Mouse (Mus musculus): ENCODE data around the gene Emp2.
"Not testable (repeated sequence)": the region's sequence is repeated elsewhere in the genome, so short reads cannot be mapped to it uniquely, and the experiment has no call there.

Gene Emp2

GRCm38 (mm10) chr16:10316493-10317196 lies 2.9 kb upstream of the Emp2 start:
- no peak for DNase-seq

GRCm38 (mm10) chr16:10313226-10313625 lies 542 bp downstream of the Emp2 start:
- DNase-seq = no peak

GRCm38 (mm10) chr16:10311989-10312388 lies 1.8 kb downstream of the Emp2 start:
- no peak for DNase-seq

- no peak for DNase-seq
Measured at GRCm38 (mm10) chr16:10311086-10311485, 2.7 kb downstream of the Emp2 start.

DNA sequence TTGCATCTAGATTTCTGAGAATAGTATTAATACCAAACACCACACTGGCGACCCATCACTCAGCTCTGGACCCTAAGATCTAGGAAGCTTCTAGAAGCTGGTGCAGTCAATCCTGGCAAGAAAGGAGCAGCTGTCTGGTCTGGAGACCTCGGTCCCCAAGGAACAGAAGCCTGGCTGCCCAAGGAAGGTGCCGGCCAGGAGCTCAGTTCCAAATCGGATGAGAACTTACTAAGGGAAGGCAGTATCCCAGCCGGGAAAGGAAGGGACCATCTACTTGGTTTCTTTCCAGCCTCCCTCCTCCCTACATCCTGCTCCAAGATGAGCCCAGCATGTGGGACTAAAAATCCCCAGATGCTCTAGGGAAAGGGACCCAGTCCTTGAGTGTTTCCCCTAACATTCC lies 3.3 kb downstream of the Emp2 start:
- no peak for DNase-seq

GRCm38 (mm10) chr16:10307351-10307750 lies 6.4 kb downstream of the Emp2 start:
- no peak for DNase-seq

DNA sequence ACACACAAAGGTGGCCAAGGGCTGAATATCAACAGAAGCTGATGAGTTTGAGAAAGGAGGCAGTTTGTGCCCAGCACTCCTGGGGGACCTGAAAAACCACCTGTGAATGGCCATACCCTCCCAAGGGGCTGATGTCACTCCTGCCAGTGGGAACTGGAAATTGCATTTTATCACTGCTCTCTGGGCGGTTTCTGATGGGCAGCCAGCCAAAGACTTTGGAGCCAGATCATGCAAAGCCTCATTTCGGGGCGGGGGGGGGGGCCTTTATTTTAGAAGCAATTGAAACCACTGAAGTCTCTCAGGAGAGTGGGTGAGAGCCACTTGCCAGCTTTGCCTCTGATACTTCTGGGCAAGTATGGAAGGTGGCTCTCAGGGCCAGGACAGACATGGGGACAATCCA lies 7.7 kb downstream of the Emp2 start:
- DNase-seq = no peak

- no peak for DNase-seq
Measured at GRCm38 (mm10) chr16:10301337-10301736, 12.4 kb downstream of the Emp2 start.

- no peak for DNase-seq
Measured at GRCm38 (mm10) chr16:10300231-10301186, 13.3 kb downstream of the Emp2 start.

DNA sequence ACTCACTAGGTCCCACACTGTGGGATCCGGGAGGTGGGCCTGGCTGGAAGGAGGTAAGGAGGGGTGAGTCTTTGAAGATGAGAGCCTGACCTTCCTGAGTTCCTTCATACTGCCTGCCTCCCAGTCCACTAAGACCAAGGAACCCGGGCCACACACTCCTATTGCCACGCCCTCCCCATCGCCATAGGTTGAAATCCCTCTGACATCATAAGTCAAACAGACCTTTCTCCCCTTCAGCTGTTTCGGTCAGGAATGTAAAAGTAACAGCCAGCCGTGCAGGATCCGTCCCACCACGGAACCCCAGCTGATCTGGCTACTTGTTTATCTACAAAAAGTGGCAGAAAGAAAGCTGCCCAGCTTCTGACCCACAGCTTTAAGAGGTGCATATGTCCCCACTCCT lies 14.1 kb downstream of the Emp2 start:
- DNase-seq = no peak

DNA sequence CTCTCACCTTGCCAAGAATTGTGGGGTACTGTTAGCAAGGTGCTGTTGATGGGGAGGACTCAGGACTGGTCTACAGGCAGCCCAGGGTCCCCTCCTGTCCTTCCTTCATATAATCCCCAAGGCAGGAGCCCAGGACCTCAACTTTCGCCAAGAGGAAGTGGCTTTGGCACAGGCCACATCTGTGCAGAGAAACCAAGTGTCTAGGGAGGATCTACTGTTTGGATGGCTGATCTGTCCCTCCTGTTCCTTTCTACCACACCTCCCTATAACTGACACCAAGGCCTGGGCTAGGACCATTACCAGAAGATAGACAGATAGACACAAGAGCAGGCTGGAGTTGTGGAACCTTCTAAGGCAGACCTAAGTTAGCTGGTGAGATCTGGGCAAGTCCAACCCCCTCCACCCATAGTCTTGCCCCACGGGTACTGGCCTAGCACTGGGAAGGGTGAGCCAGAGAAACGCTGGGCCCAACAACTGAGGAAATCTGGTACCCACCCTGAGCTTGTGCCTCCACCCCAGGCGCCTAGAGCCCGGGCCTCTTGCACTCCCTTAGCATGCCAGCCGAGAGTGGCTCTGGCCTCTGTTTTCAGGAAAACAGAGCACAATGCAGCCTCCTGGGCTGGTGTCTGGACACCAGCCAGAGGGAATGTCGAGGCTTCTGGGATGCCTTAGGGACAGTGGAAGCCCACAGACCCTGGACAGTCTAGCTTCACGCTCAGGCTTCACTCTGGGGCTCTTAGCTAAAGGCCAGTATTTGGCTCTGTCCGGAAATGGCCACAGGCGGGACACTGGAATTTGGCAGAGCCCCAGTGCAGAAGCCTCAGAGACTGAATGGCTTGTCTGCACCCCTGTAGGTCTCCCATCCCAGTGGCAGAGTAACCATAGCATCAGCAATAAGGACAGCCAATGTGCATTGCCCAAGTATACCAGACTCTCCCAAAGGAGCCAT lies 15.8 kb downstream of the Emp2 start:
- DNase-seq = no peak

GRCm38 (mm10) chr16:10288115-10288514 lies 25.7 kb downstream of the Emp2 start:
- DNase-seq = no peak

DNA sequence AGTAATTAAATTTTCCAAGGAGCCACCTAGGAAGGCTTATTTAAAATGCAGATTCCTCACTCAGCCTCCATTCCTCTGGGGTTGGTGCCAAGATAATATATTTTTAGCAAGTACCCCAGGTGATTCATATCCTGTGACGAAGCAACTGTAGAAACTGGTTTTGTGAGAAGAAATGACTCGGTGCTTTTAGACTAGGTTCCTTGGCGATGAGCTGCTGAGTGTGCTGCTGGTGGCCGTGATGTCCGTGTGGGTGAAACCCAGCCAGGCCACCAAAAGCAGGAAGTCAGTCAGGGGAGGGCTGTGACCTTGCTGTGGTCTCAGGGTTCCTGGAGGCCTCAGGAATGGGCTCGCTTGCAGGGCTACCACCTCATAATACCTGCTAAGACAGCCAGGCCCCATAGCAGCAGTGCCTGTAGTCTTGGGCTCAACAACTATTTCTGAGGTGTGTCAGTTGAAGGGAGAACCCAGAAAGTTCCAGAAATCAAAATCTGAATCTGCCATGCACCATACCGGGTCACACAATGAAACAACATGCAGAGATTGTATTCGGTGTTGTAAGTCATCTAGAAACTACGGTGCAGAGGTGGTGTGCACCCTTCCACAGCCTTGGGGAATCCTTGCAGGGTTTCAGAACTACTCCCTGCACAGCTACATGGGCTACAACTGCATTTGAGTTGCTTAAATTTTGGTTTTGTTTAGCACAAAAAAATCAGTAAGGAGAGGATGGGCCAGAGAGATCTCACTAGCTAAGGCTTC lies 27.1 kb downstream of the Emp2 start:
- DNase-seq = peak; percentile 53

- no peak for DNase-seq
Measured at GRCm38 (mm10) chr16:10281890-10282289, 31.9 kb downstream of the Emp2 start.

DNA sequence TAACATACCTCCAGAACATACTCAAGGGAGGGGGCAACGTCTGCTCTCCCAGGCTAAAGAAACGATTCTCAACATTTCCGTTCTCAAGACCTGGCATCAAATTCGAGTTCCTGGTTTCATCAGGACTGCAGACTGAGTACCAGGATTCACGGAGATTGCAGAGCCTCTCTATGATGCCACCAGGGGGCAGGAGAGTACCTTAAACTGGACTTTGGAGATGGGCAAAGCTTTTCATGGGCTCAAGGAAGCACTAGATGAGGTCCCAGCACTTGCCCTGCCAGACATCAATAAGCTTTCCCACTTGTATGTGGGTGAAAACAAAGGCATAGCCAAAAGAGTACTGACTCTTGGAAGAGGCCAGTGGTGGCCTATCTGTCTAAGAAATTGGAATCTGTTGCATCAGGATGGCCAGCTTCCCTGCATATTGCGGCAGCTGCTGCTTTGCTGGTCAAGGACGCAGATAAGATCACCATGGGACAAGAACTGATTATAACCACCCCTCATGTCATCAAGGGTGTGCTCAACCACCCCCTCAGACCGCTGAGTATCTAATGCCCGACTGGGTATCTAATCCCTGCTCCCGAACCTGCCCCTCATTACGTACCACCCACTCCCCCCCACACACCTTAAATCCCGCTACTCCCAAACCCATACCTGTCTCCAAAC lies 33.3 kb downstream of the Emp2 start:
- DNase-seq = peak; percentile 82

DNA sequence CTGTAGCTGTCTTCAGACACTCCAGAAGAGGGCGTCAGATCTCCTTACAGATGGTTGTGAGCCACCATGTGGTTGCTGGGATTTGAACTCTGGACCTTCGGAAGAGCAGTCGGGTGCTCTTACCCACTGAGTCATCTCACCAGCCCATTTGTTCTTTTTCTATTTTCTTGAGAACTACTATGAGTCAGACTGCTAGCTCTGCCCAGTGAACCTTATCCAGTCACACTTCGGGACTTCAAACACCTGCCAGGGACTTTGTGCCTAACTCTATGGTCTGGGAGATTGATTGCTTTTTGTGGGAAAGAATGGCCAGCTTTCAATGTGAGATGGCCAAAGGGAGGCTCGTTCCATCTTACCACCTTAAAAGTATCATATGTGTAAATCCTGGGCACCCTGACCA lies 37.0 kb downstream of the Emp2 start:
- not testable (repeated sequence) for DNase-seq

- no peak for DNase-seq
Measured at GRCm38 (mm10) chr16:10274465-10274864, 39.3 kb downstream of the Emp2 start.

- peak; percentile 30 for DNase-seq
Measured at GRCm38 (mm10) chr16:10272256-10272655, 41.5 kb downstream of the Emp2 start.

- no peak for DNase-seq
Measured at GRCm38 (mm10) chr16:10253993-10254392, 59.8 kb downstream of the Emp2 start.

DNA sequence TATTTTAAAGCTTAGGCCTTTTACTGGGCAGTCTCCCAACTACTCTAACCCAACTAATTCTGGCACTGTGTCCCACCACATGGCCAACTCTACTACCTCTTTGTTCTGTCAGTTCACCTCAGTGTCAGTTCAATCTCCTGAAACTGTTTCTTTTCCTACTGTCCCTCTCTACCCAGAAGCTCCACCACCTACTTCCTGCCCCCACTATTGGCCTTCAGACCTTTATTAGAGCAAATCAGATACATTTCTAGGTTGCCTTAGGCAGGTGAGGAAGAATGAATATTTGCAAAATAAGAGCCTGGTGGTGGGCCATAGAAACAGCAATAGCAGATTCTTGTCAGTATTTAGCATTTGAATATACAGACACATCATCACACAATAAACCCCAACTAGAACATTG lies 77.2 kb downstream of the Emp2 start:
- no peak for DNase-seq

All from right cerebral cortex, adult 18-20 months (tissue).